ENCODE assay signal across 14 mouse cellular contexts in genomic region chr11:3513291-3513690, GRCm38 (mm10). TPM values are rescaled to one million over a fixed set of nuclear protein-coding genes. Genes with fewer than 3 reads are reported as not detected.
"Had no signal": no experiment of that assay in that cellular context is flagged by ENCODE, and none has a peak within 500 bp of the region (broad histone marks: within the 10 kb centered on the region; RNA-seq: fewer than 3 reads in every experiment).

No protein-coding gene starts in this region.

- DNase-seq: kidney, postnatal 36 days; lung, adult 2 months; lung, postnatal 36 days; retina, postnatal 1 day; right cerebral cortex, postnatal 4 days; spleen, adult 18-20 months; thymus, adult 18-20 months; thymus, postnatal 14 days had no signal

- H3K4me3 ChIP-seq: midbrain, embryonic 13.5 days; neural tube, embryonic 12.5 days had no signal

- H3K27ac ChIP-seq: limb, embryonic 10.5 days; liver, embryonic 15.5 days; midbrain, embryonic 13.5 days; neural tube, embryonic 12.5 days had no signal

- ATAC-seq: lung, postnatal 0 days; midbrain, embryonic 13.5 days had no signal

RNA-seq across cellular contexts. Expression of gene Pla2g3, which starts 25.2 kb away (rescaled TPM):
- total RNA-seq: megakaryocyte progenitor cell, adult 5-6 weeks had no signal
